Mouse (Mus musculus): ENCODE measurements around the gene Sec11a.
A peak's percentile ranks its signal among the peaks of the same experiment; 100 is the strongest.

Sec11a gene

GRCm38 (mm10) chr7:80897134-80897533, 50.4 kb downstream of the Sec11a start:
- no peak for DNase-seq (ENCODE audit: low read depth, low spot score)

DNA sequence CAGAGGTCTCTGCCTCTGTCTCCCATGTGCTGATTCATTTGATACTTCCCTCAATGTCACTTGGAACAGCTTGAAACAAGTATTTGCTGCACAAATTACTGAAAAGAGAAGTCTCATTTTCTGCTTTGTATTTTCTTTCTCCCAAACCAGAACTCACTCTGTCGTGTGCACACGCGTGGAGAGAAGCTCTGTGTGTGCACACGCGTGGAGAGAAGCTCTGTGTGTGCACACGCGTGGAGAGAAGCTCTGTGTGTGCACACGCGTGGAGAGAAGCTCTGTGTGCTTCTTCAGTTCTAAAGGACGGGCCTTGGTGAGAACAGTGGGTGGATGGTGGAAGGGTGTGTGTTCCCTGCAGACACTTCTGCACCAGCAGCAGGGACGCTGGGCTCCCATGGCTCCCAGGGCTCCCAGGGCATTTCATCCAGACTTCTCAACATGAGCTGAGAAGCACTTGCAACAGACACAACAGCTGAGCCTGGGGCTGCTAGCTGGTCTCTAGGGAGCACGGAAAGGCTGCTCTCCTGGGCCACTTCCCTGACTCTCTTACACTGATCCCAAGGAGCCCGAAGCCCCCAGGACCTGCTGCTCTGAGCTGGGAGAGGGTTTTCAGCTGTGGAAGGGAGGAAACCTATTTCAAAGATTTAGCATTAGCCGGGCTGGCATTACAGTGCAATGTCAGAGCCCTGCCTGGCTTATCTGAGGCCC, 52.6 kb downstream of the Sec11a start:
- DNase-seq (ENCODE audit: low read depth, low spot score), result no peak

DNA sequence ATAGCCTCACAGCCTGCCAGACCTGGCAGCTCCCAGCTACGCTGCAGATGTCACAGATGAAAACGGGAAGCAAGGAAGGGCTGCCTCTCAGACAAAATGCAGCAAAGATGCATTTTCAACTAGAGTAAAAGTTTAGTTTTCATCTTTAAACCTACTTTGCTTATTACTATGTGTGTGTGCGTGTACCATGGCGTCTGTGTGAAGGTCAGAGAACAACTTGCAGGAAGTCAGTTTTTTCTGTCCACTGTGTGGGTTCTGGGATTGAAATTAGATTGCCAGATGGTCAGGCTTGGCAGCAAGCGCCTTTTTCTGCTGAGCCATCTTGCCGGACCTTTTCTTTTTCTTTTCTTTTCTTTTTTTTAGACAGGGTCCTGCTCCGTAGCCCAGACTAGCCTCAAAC, 53.4 kb downstream of the Sec11a start:
- no peak for DNase-seq (ENCODE audit: low read depth, low spot score)

- no peak for DNase-seq (ENCODE audit: low read depth, low spot score)
Measured at GRCm38 (mm10) chr7:80893753-80894129, 53.8 kb downstream of the Sec11a start.

- no peak for DNase-seq (ENCODE audit: low read depth, low spot score)
Measured at GRCm38 (mm10) chr7:80893086-80893752, 54.4 kb downstream of the Sec11a start.

DNA sequence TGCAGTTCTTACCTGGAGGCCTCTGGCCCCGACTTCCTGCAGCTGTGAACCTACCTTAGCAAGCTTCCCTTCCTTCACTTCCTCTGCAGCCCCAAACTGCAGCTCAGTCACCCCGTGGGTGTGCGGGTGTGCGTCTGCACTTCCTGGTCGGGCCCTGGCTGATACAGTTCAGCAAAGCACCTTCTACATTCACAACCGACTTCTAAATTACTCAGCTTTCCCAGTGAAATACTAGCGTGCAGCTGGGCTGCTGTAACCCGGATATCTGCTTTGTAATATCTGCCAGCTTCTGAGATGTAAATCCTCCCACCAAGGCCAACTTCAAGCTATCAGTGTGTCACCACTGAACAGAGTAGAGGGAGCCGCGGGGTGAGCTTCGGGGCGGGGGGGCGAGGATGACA, 57.7 kb downstream of the Sec11a start:
- DNase-seq (ENCODE audit: low read depth, low spot score), result no peak

- DNase-seq (ENCODE audit: low read depth, low spot score), result peak; percentile 59
Measured at GRCm38 (mm10) chr7:80889021-80889511, 58.5 kb downstream of the Sec11a start.

GRCm38 (mm10) chr7:80888595-80888994, 59.0 kb downstream of the Sec11a start:
- DNase-seq (ENCODE audit: low read depth, low spot score), result no peak

DNA sequence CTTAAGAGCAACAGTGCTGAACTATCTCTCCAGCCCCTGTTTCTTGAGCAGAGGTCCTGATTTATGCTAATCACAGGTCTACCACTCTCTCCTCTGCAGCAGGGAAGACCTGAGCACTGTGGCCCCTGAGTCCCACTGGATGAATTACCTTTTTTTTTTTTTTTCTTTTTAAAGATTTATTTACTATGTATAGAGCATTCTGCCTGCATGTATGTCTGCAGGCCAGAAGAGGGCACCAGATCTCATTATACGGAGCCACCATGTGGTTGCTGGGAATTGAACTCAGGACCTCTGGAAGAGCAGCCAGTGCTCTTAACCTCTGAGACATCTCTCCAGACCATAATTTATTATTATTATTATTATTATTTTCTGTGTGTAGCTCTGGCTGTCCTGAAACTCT, 61.9 kb downstream of the Sec11a start:
- DNase-seq (ENCODE audit: low read depth, low spot score), result no peak

- DNase-seq (ENCODE audit: low read depth, low spot score), result peak; percentile 77
Measured at GRCm38 (mm10) chr7:80882830-80883505, 64.6 kb downstream of the Sec11a start.

- no peak for DNase-seq (ENCODE audit: low read depth, low spot score)
Measured at GRCm38 (mm10) chr7:80875727-80876126, 71.9 kb downstream of the Sec11a start.

- DNase-seq (ENCODE audit: low read depth, low spot score), result no peak
Measured at GRCm38 (mm10) chr7:80873631-80874030, 73.9 kb downstream of the Sec11a start.

DNA sequence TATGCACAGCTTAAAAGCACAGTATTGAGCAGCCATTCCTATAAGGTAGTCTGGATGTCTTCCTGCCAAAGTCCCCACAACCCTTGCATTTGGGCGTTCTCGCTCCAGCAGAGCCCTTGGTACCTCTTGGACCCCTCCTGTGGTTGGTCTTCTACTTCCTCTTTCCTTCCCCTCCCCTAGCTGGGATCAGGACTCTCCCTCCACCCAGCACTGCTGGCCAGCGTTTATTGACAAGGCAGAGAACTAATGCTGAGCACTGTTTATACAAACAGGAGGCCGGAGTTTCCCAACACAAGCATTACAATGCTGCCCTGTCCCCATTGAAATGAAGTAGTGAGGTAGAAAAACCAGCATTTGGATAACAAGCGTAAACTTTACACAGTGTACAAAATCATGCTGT, 74.5 kb downstream of the Sec11a start:
- no peak for DNase-seq (ENCODE audit: low read depth, low spot score)

GRCm38 (mm10) chr7:80868686-80869085, 78.9 kb downstream of the Sec11a start:
- no peak for DNase-seq (ENCODE audit: low read depth, low spot score)

DNA sequence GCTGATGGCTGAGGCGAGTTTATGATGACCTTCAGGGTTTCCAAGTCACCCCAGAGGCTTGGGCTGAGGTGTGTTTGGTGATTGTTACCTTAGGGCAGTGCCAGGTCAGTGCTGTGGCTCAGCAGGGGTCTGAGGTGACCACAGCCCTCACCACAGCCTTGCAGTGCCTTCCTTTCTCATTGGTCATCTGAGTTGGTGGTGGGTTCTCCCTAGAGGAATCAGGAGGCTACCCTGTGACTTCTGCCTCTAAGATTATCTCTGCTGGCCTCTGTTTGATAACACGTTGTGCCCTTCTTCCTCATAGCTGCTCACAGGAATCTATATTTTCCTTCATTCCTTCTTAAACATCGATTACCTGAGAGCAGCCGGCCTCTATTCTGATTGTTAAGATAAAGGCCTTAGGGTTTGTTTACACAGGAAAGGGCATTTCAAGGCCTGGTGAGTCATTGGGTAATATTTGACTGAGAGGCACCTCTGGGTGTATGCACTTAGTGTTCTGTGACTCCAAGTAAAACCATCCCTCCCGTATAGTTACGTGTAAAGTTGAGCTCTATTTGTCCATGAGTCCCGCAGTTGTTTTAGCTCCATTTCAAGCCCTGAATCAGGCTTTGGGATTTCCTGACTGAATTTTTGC, 80.9 kb downstream of the Sec11a start:
- DNase-seq (ENCODE audit: low read depth, low spot score), result no peak

DNA sequence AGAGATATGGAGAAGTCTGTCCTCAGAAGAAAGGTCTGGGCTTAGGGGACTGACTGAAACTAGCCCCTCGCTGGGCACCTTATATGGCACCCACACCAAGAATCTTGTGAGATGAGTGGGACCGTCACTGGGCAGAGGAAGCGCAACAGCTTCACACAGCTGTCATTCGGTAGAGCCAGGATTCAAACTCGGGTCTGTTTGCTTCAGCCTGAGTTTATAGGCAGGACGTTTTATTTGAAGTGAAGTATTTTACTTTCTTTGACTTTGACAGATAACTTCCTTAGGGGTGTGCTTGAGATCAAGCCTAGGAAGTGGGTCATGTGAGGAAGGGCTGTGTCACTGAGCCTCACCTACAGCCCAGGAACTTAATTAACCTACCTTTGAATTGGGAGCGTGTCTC, 82.1 kb downstream of the Sec11a start:
- DNase-seq (ENCODE audit: low read depth, low spot score), result no peak

DNA sequence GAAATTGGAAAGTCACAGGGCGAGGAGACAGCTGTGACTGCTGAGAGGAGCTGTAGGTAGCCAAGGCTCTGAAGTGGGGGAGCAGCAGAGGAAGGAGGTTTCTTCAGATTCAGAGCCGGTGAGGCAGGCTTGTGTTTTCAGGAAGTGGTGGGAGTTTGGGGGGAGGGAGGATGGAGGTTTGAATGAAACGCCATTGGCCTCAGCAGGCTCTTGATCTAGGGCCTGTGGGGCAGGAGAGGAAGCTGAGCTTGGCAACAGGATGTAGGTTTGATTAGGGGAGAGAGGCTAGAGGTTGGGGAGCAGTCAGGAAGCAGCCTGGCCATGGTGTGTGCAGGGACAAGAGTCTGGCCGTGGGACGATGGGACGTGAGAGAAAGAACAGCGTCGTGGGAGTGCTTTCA, 82.7 kb downstream of the Sec11a start:
- no peak for DNase-seq (ENCODE audit: low read depth, low spot score)

- no peak for DNase-seq (ENCODE audit: low read depth, low spot score)
Measured at GRCm38 (mm10) chr7:80864151-80864550, 83.4 kb downstream of the Sec11a start.

GRCm38 (mm10) chr7:80863520-80863919, 84.1 kb downstream of the Sec11a start:
- DNase-seq (ENCODE audit: low read depth, low spot score), result no peak

GRCm38 (mm10) chr7:80862475-80862874, 85.1 kb downstream of the Sec11a start:
- no peak for DNase-seq (ENCODE audit: low read depth, low spot score)

- peak; percentile 96 for DNase-seq (ENCODE audit: low read depth, low spot score)
Measured at GRCm38 (mm10) chr7:80860729-80861274, 86.8 kb downstream of the Sec11a start, which contains the start of gene Zscan2. TSS of gene Zscan2 (plus strand) at chr7:80860920.

GRCm38 (mm10) chr7:80860227-80860626, 87.4 kb downstream of the Sec11a start:
- peak; percentile 80 for DNase-seq (ENCODE audit: low read depth, low spot score)

Measured in mesoderm, embryonic 11.5 days (tissue).